Mouse (Mus musculus): ENCODE data around the gene Map3k12. TPM values are rescaled to one million over a fixed set of nuclear protein-coding genes. Genes with fewer than 3 reads are reported as not detected.
A peak's percentile ranks its signal among the peaks of the same experiment; 100 is the strongest.

Gene Map3k12
- polyA plus RNA-seq, 1 experiment from 2014 or later = 7.9 TPM

- DNase-seq (ENCODE audit: low spot score) (peak; percentile 81), ATAC-seq (replicated peaks; ENCODE audit: low FRiP score) (peak; percentile 79)
- Histone ChIP-seq H3K9me3 (ENCODE audit: control insufficient read depth, low read length) (no peaks in the 10 kb centered on the region), H3K27me3 (replicated peaks; ENCODE audit: control insufficient read depth, insufficient read depth, low read length) (no peaks in the 10 kb centered on the region), H3K4me2 (peak within 1 kb of the TSS; percentile 72), H3K27ac (ENCODE audit: low read depth, low read length) (peak within 1 kb of the TSS; percentile 93), H3K4me3 (ENCODE audit: low read depth, low read length) (peak within 1 kb of the TSS; percentile 62), H3K9ac (ENCODE audit: low read depth, low read length) (peak within 1 kb of the TSS; percentile 65), H3K4me1 (replicated peaks; ENCODE audit: control insufficient read depth, insufficient read depth, low read length) (peaks cover 26% of the 10 kb centered on the region), H3K36me3 (ENCODE audit: control insufficient read depth, insufficient read depth, low read length) (peaks cover 4% of the 10 kb centered on the region; the same call in 1 of the 2 replicates)
- WGBS = under 1% methylated on average over 19 of the region's 19 CpGs
Observed at GRCm38 (mm10) chr15:102458904-102459317, 58.0 kb downstream of the Map3k12 start, which contains the start of gene Prr13. TSS of gene Prr13 (plus strand) at chr15:102459028.

- 41% methylated on average over 5 of the region's 5 CpGs for WGBS
- Histone ChIP-seq H3K9ac (ENCODE audit: low read depth, low read length) (peak overlapping the region; percentile 18), H3K36me3 (ENCODE audit: control insufficient read depth, insufficient read depth, low read length) (peaks cover 4% of the 10 kb centered on the region; the same call in 1 of the 2 replicates), H3K4me1 (replicated peaks; ENCODE audit: control insufficient read depth, insufficient read depth, low read length) (peaks cover 26% of the 10 kb centered on the region), H3K4me3 (ENCODE audit: low read depth, low read length) (peak overlapping the region; percentile 62), H3K9me3 (ENCODE audit: control insufficient read depth, low read length) (no peaks in the 10 kb centered on the region), H3K27me3 (replicated peaks; ENCODE audit: control insufficient read depth, insufficient read depth, low read length) (no peaks in the 10 kb centered on the region), H3K4me2 (peak overlapping the region; percentile 72), H3K27ac (ENCODE audit: low read depth, low read length) (peak overlapping the region; percentile 93)
- ATAC-seq (replicated peaks; ENCODE audit: low FRiP score) = 0 out of 2 replicates have a peak, but pooled peaks have one; percentile 25
- DNase-seq (ENCODE audit: low spot score) = no peak
Observed at GRCm38 (mm10) chr15:102458050-102458736, 58.7 kb downstream of the Map3k12 start.

- no peak overlapping the region for H3K4me2 ChIP-seq
- 45% methylated on average over 6 of the region's 6 CpGs for WGBS
- no peak overlapping the region for H3K9ac ChIP-seq (ENCODE audit: low read depth, low read length)
- no peaks in the 10 kb centered on the region for H3K36me3 ChIP-seq (ENCODE audit: control insufficient read depth, insufficient read depth, low read length)
- H3K4me1 ChIP-seq (replicated peaks; ENCODE audit: control insufficient read depth, insufficient read depth, low read length) = peaks cover 21% of the 10 kb centered on the region
- no peak overlapping the region for H3K4me3 ChIP-seq (ENCODE audit: low read depth, low read length)
- H3K9me3 ChIP-seq (ENCODE audit: control insufficient read depth, low read length) = no peaks in the 10 kb centered on the region
- no peaks in the 10 kb centered on the region for H3K27me3 ChIP-seq (replicated peaks; ENCODE audit: control insufficient read depth, insufficient read depth, low read length)
- H3K27ac ChIP-seq (ENCODE audit: low read depth, low read length) = no peak overlapping the region
- no peak for ATAC-seq (replicated peaks; ENCODE audit: low FRiP score)
- DNase-seq (ENCODE audit: low spot score) = peak; percentile 46
Observed at GRCm38 (mm10) chr15:102455993-102456392, 60.9 kb downstream of the Map3k12 start.

- H3K36me3 ChIP-seq (ENCODE audit: control insufficient read depth, insufficient read depth, low read length) = no peaks in the 10 kb centered on the region
- no peak overlapping the region for H3K4me2 ChIP-seq
- no peaks in the 10 kb centered on the region for H3K9me3 ChIP-seq (ENCODE audit: control insufficient read depth, low read length)
- peaks cover 3% of the 10 kb centered on the region for H3K4me1 ChIP-seq (replicated peaks; ENCODE audit: control insufficient read depth, insufficient read depth, low read length)
- no peak overlapping the region for H3K4me3 ChIP-seq (ENCODE audit: low read depth, low read length)
- WGBS = 76% methylated on average over 26 of the region's 26 CpGs
- ATAC-seq (replicated peaks; ENCODE audit: low FRiP score) (no peak), DNase-seq (ENCODE audit: low spot score) (no peak)
- H3K9ac ChIP-seq (ENCODE audit: low read depth, low read length) = no peak overlapping the region
- H3K27ac ChIP-seq (ENCODE audit: low read depth, low read length) = no peak overlapping the region
- no peaks in the 10 kb centered on the region for H3K27me3 ChIP-seq (replicated peaks; ENCODE audit: control insufficient read depth, insufficient read depth, low read length)
Observed at GRCm38 (mm10) chr15:102451666-102452430, 65.0 kb downstream of the Map3k12 start.

GRCm38 (mm10) chr15:102450928-102451327 lies 65.9 kb downstream of the Map3k12 start:
- no peak overlapping the region for H3K27ac ChIP-seq (ENCODE audit: low read depth, low read length)
- no peak overlapping the region for H3K9ac ChIP-seq (ENCODE audit: low read depth, low read length)
- peaks cover 11% of the 10 kb centered on the region for H3K4me1 ChIP-seq (replicated peaks; ENCODE audit: control insufficient read depth, insufficient read depth, low read length)
- DNase-seq (ENCODE audit: low spot score) (no peak), ATAC-seq (replicated peaks; ENCODE audit: low FRiP score) (no peak)
- H3K4me3 ChIP-seq (ENCODE audit: low read depth, low read length) = no peak overlapping the region
- peak overlapping the region; percentile 4; the same call in 1 of the 2 replicates for H3K4me2 ChIP-seq
- 40% methylated on average over 7 of the region's 7 CpGs for WGBS
- no peaks in the 10 kb centered on the region for H3K9me3 ChIP-seq (ENCODE audit: control insufficient read depth, low read length)
- H3K27me3 ChIP-seq (replicated peaks; ENCODE audit: control insufficient read depth, insufficient read depth, low read length) = no peaks in the 10 kb centered on the region
- no peaks in the 10 kb centered on the region for H3K36me3 ChIP-seq (ENCODE audit: control insufficient read depth, insufficient read depth, low read length)

- Histone ChIP-seq H3K27ac (ENCODE audit: low read depth, low read length) (no peak overlapping the region), H3K4me2 (no peak overlapping the region), H3K9ac (ENCODE audit: low read depth, low read length) (no peak overlapping the region), H3K36me3 (ENCODE audit: control insufficient read depth, insufficient read depth, low read length) (no peaks in the 10 kb centered on the region), H3K9me3 (ENCODE audit: control insufficient read depth, low read length) (no peaks in the 10 kb centered on the region), H3K27me3 (replicated peaks; ENCODE audit: control insufficient read depth, insufficient read depth, low read length) (no peaks in the 10 kb centered on the region), H3K4me3 (ENCODE audit: low read depth, low read length) (no peak overlapping the region), H3K4me1 (replicated peaks; ENCODE audit: control insufficient read depth, insufficient read depth, low read length) (peaks cover 11% of the 10 kb centered on the region)
- ATAC-seq (replicated peaks; ENCODE audit: low FRiP score) (no peak), DNase-seq (ENCODE audit: low spot score) (no peak)
- 60% methylated on average over 8 of the region's 8 CpGs for WGBS
Observed at GRCm38 (mm10) chr15:102449366-102449765, 67.5 kb downstream of the Map3k12 start.

Other genes starting within 250 kb of the Map3k12 start
- 0.13 TPM in 1 of 2 replicates, not detected in the other for gene Gm9918, start 246.5 kb downstream of the Map3k12 start, polyA plus RNA-seq (2014; fragmentation: Nextera tagmentation; extraction: Ambion mirVana)
- gene Mfsd5, start 237.6 kb downstream of the Map3k12 start, polyA plus RNA-seq (2014; fragmentation: Nextera tagmentation; extraction: Ambion mirVana) = 58.8 and 60.7 TPM in 2 replicates
- 50.6 and 54.2 TPM in 2 replicates for gene Espl1, start 220.8 kb downstream of the Map3k12 start, polyA plus RNA-seq (2014; fragmentation: Nextera tagmentation; extraction: Ambion mirVana)
- 236 and 254 TPM in 2 replicates for gene Pfdn5, start 190.9 kb downstream of the Map3k12 start, polyA plus RNA-seq (2014; fragmentation: Nextera tagmentation; extraction: Ambion mirVana)
- 97.0 and 104 TPM in 2 replicates for gene Myg1, start 185.4 kb downstream of the Map3k12 start, polyA plus RNA-seq (2014; fragmentation: Nextera tagmentation; extraction: Ambion mirVana)
- gene Aaas, start 166.3 kb downstream of the Map3k12 start, polyA plus RNA-seq (2014; fragmentation: Nextera tagmentation; extraction: Ambion mirVana) = 99.3 and 108 TPM in 2 replicates
- gene Sp7, start 149.9 kb downstream of the Map3k12 start, polyA plus RNA-seq (2014; fragmentation: Nextera tagmentation; extraction: Ambion mirVana) = 0.57 and 1.5 TPM in 2 replicates
- gene Sp1, start 110.9 kb downstream of the Map3k12 start, polyA plus RNA-seq (2014; fragmentation: Nextera tagmentation; extraction: Ambion mirVana) = 9.7 and 10.6 TPM in 2 replicates
- 1.1 and 1.6 TPM in 2 replicates for gene Amhr2, start 71.7 kb downstream of the Map3k12 start, polyA plus RNA-seq (2014; fragmentation: Nextera tagmentation; extraction: Ambion mirVana)
- 155 and 157 TPM in 2 replicates for gene Prr13, start 58.0 kb downstream of the Map3k12 start, polyA plus RNA-seq (2014; fragmentation: Nextera tagmentation; extraction: Ambion mirVana)
- gene Pcbp2, start 46.5 kb downstream of the Map3k12 start, polyA plus RNA-seq (2014; fragmentation: Nextera tagmentation; extraction: Ambion mirVana) = 187 and 220 TPM in 2 replicates
- not detected in 2 replicates for gene Gm10337, start 13.3 kb downstream of the Map3k12 start, polyA plus RNA-seq (2014; fragmentation: Nextera tagmentation; extraction: Ambion mirVana)
- gene Tarbp2, start 1.1 kb upstream of the Map3k12 start, polyA plus RNA-seq (2014; fragmentation: Nextera tagmentation; extraction: Ambion mirVana) = 96.7 and 105 TPM in 2 replicates
- gene Npff, start 7.9 kb upstream of the Map3k12 start, polyA plus RNA-seq (2014; fragmentation: Nextera tagmentation; extraction: Ambion mirVana) = 0.86 and 1.2 TPM in 2 replicates
- not detected in 2 replicates for gene Gm28047, start 108.0 kb upstream of the Map3k12 start, polyA plus RNA-seq (2014; fragmentation: Nextera tagmentation; extraction: Ambion mirVana)
- 14.4 and 17.1 TPM in 2 replicates for gene Atf7, start 108.4 kb upstream of the Map3k12 start, polyA plus RNA-seq (2014; fragmentation: Nextera tagmentation; extraction: Ambion mirVana)
- gene Atp5g2, start 155.3 kb upstream of the Map3k12 start, polyA plus RNA-seq (2014; fragmentation: Nextera tagmentation; extraction: Ambion mirVana) = 60.2 and 74.2 TPM in 2 replicates
- 15.0 and 16.2 TPM in 2 replicates for gene Calcoco1, start 205.1 kb upstream of the Map3k12 start, polyA plus RNA-seq (2014; fragmentation: Nextera tagmentation; extraction: Ambion mirVana)

All from liver, embryonic 11.5 days (tissue).